In genomic region chr15:61766544-61767094, GRCm38 (mm10) we compare ENCODE assay signal across 13 mouse cellular contexts.
DNase-seq lines count a peak whose midpoint lies in the region; ATAC-seq lines count a peak whose summit lies in the region.
"Had no signal": no experiment of that assay in that cellular context is flagged by ENCODE, and none has a peak within 500 bp of the region (broad histone marks: within the 10 kb centered on the region; RNA-seq: fewer than 3 reads in every experiment).

No protein-coding gene starts in this region.

- H3K36me3 ChIP-seq in forebrain, embryonic 13.5 days (ENCODE audit: poor library complexity, severe bottlenecking), result no peaks in the 10 kb centered on the region
- H3K36me3 ChIP-seq in forebrain, embryonic 12.5 days (replicated peaks), result no peaks in the 10 kb centered on the region
- H3K36me3 ChIP-seq in midbrain, embryonic 11.5 days (ENCODE audit: control insufficient read depth, insufficient read depth, low read length), result no peaks in the 10 kb centered on the region
- no peaks in the 10 kb centered on the region for H3K36me3 ChIP-seq in midbrain, embryonic 14.5 days (ENCODE audit: control insufficient read depth, insufficient read depth, low read length)
- no peaks in the 10 kb centered on the region for H3K36me3 ChIP-seq in heart, embryonic 16.5 days (ENCODE audit: control insufficient read depth, insufficient read depth)
- H3K36me3 ChIP-seq: hindbrain, embryonic 12.5 days; limb, embryonic 15.5 days had no signal

- no peak overlapping the region for H3K4me2 ChIP-seq in forebrain, embryonic 13.5 days
- H3K4me2 ChIP-seq in forebrain, embryonic 12.5 days, result no peak overlapping the region
- no peak overlapping the region for H3K4me2 ChIP-seq in midbrain, embryonic 11.5 days
- no peak overlapping the region for H3K4me2 ChIP-seq in midbrain, embryonic 14.5 days (ENCODE audit: low read length)
- no peak overlapping the region for H3K4me2 ChIP-seq in heart, embryonic 16.5 days (ENCODE audit: low read depth, low read length)
- H3K4me2 ChIP-seq: hindbrain, embryonic 12.5 days; limb, embryonic 15.5 days had no signal

- DNase-seq in midbrain, embryonic 11.5 days (ENCODE audit: low spot score, missing footprints), result peak; percentile 47
- DNase-seq in midbrain, embryonic 14.5 days, result no peak
- DNase-seq in lung, postnatal 36 days, result peak; percentile 47
- DNase-seq in gastrocnemius, adult 18-20 months (ENCODE audit: low spot score), result no peak
- DNase-seq in B cell, adult 2 months, result no peak
- DNase-seq: cerebellum, adult 8-10 months; layer of hippocampus, adult 9-11 months had no signal

- whole genome bisulfite sequencing in forebrain, embryonic 13.5 days, result 20% methylated on average over 2 of the region's 2 CpGs
- WGBS in forebrain, embryonic 12.5 days, result 55% methylated on average over 2 of the region's 2 CpGs
- WGBS in midbrain, embryonic 11.5 days, result 74% methylated on average over 2 of the region's 2 CpGs
- WGBS in midbrain, embryonic 14.5 days, result 67% methylated on average over 2 of the region's 2 CpGs
- 2% methylated on average over 2 of the region's 2 CpGs for WGBS in heart, embryonic 16.5 days

- no peaks in the 10 kb centered on the region for H3K27me3 ChIP-seq in forebrain, embryonic 13.5 days
- H3K27me3 ChIP-seq in forebrain, embryonic 12.5 days, result no peaks in the 10 kb centered on the region
- no peaks in the 10 kb centered on the region for H3K27me3 ChIP-seq in midbrain, embryonic 11.5 days (ENCODE audit: control insufficient read depth, insufficient read depth, low read length)
- no peaks in the 10 kb centered on the region for H3K27me3 ChIP-seq in midbrain, embryonic 14.5 days (ENCODE audit: control insufficient read depth, insufficient read depth, low read length)
- H3K27me3 ChIP-seq in heart, embryonic 16.5 days (ENCODE audit: control insufficient read depth, insufficient read depth, low read length), result no peaks in the 10 kb centered on the region
- H3K27me3 ChIP-seq: hindbrain, embryonic 12.5 days; limb, embryonic 15.5 days had no signal

- no peak overlapping the region for H3K9ac ChIP-seq in forebrain, embryonic 13.5 days
- H3K9ac ChIP-seq in forebrain, embryonic 12.5 days, result no peak overlapping the region
- H3K9ac ChIP-seq in midbrain, embryonic 11.5 days (ENCODE audit: low read length), result no peak overlapping the region
- H3K9ac ChIP-seq in midbrain, embryonic 14.5 days (replicated peaks; ENCODE audit: low read length), result no peak overlapping the region
- H3K9ac ChIP-seq in heart, embryonic 16.5 days (ENCODE audit: low read length), result no peak overlapping the region
- H3K9ac ChIP-seq: hindbrain, embryonic 12.5 days; limb, embryonic 15.5 days had no signal

- ATAC-seq in forebrain, embryonic 13.5 days, result peak; percentile 50; the same call in 1 of the 2 replicates
- no peak for ATAC-seq in forebrain, embryonic 12.5 days (ENCODE audit: low FRiP score)
- ATAC-seq in midbrain, embryonic 11.5 days (ENCODE audit: low FRiP score), result no peak
- ATAC-seq in midbrain, embryonic 14.5 days (ENCODE audit: low FRiP score, low TSS enrichment), result no peak
- peak; percentile 87 for ATAC-seq in heart, embryonic 16.5 days (replicated peaks; ENCODE audit: extremely low read depth, insufficient read depth, low FRiP score)

- H3K4me3 ChIP-seq in forebrain, embryonic 13.5 days, result no peak overlapping the region
- H3K4me3 ChIP-seq in forebrain, embryonic 12.5 days (replicated peaks), result no peak overlapping the region
- H3K4me3 ChIP-seq in midbrain, embryonic 11.5 days (ENCODE audit: low read depth, low read length), result no peak overlapping the region
- H3K4me3 ChIP-seq in midbrain, embryonic 14.5 days (replicated peaks; ENCODE audit: low read depth, low read length), result no peak overlapping the region
- no peak overlapping the region for H3K4me3 ChIP-seq in heart, embryonic 16.5 days (ENCODE audit: low read length)
- H3K4me3 ChIP-seq: hindbrain, embryonic 12.5 days; limb, embryonic 15.5 days had no signal

- no peaks in the 10 kb centered on the region for H3K9me3 ChIP-seq in forebrain, embryonic 13.5 days (replicated peaks)
- no peaks in the 10 kb centered on the region for H3K9me3 ChIP-seq in forebrain, embryonic 12.5 days
- no peaks in the 10 kb centered on the region; the same call in 1 of the 2 replicates for H3K9me3 ChIP-seq in midbrain, embryonic 11.5 days (ENCODE audit: control insufficient read depth, low read length)
- no peaks in the 10 kb centered on the region for H3K9me3 ChIP-seq in midbrain, embryonic 14.5 days (ENCODE audit: control insufficient read depth, low read length)
- no peaks in the 10 kb centered on the region for H3K9me3 ChIP-seq in heart, embryonic 16.5 days (replicated peaks; ENCODE audit: control insufficient read depth, low read length)
- H3K9me3 ChIP-seq: hindbrain, embryonic 12.5 days; limb, embryonic 15.5 days had no signal

- H3K27ac ChIP-seq in forebrain, embryonic 13.5 days, result no peak overlapping the region
- no peak overlapping the region for H3K27ac ChIP-seq in forebrain, embryonic 12.5 days
- H3K27ac ChIP-seq in midbrain, embryonic 11.5 days (ENCODE audit: low read depth, low read length), result no peak overlapping the region
- no peak overlapping the region for H3K27ac ChIP-seq in midbrain, embryonic 14.5 days (replicated peaks; ENCODE audit: low read depth, low read length)
- H3K27ac ChIP-seq in heart, embryonic 16.5 days (ENCODE audit: low read length), result peak overlapping the region; percentile 50
- H3K27ac ChIP-seq: hindbrain, embryonic 12.5 days; limb, embryonic 15.5 days; macrophage had no signal

- peaks cover 4% of the 10 kb centered on the region; the same call in 1 of the 2 replicates for H3K4me1 ChIP-seq in forebrain, embryonic 13.5 days
- H3K4me1 ChIP-seq in forebrain, embryonic 12.5 days, result no peaks in the 10 kb centered on the region
- H3K4me1 ChIP-seq in midbrain, embryonic 11.5 days (ENCODE audit: control insufficient read depth, insufficient read depth, low read length), result no peaks in the 10 kb centered on the region
- H3K4me1 ChIP-seq in midbrain, embryonic 14.5 days (ENCODE audit: control insufficient read depth, insufficient read depth, low read length), result no peaks in the 10 kb centered on the region
- peaks cover 20% of the 10 kb centered on the region for H3K4me1 ChIP-seq in heart, embryonic 16.5 days (ENCODE audit: control insufficient read depth, insufficient read depth, low read length)

Comparison
In these comparisons a context has a peak if more than half of its experiments do, and no peak if none do; other contexts are left out.
1. ATAC-seq: peak in forebrain, embryonic 13.5 days (single experiment) and heart, embryonic 16.5 days (single experiment); none in forebrain, embryonic 12.5 days (single experiment), midbrain, embryonic 11.5 days (single experiment) and midbrain, embryonic 14.5 days (single experiment).
2. DNase-seq: peak in midbrain, embryonic 11.5 days (single experiment) and lung, postnatal 36 days (single experiment); none in midbrain, embryonic 14.5 days (single experiment), gastrocnemius, adult 18-20 months (single experiment) and B cell, adult 2 months (0 of 2).